Mouse (Mus musculus): ENCODE results near the gene D5Ertd579e.
"Not testable (repeated sequence)": the region's sequence is repeated elsewhere in the genome, so short reads cannot be mapped to it uniquely, and the experiment has no call there.

GRCm38 (mm10) chr5:36660977-36661760, 34.7 kb downstream of the D5Ertd579e start:
- not testable (repeated sequence) for TF ChIP-seq TAL1, GATA1 (IDR thresholded peaks at IDR 0.05; ENCODE audit: low read length)
